8 mouse cellular contexts compared by ENCODE assay signal in genomic region chr1:156672720-156673475, GRCm38 (mm10). TPM values are rescaled to one million over a fixed set of nuclear protein-coding genes. Genes with fewer than 3 reads are reported as not detected.
DNase-seq lines count a peak whose midpoint lies in the region; ATAC-seq and TF ChIP-seq lines count a peak whose summit lies in the region.

No protein-coding gene starts in this region.

- no peak overlapping the region for H3K9ac ChIP-seq in embryonic facial prominence, embryonic 15.5 days
- peak overlapping the region; percentile 67 for H3K9ac ChIP-seq in kidney, postnatal 0 days (ENCODE audit: low read depth, low read length)
- peak overlapping the region; percentile 61; the same call in 1 of the 2 replicates for H3K9ac ChIP-seq in midbrain, embryonic 16.5 days (ENCODE audit: low read depth, low read length)

- H3K36me3 ChIP-seq in megakaryocyte, embryonic 14.5 days (replicated peaks; ENCODE audit: low read length): peaks cover 25% of the 10 kb centered on the region
- H3K36me3 ChIP-seq in embryonic facial prominence, embryonic 15.5 days: no peaks in the 10 kb centered on the region
- no peaks in the 10 kb centered on the region for H3K36me3 ChIP-seq in kidney, postnatal 0 days (ENCODE audit: insufficient read depth, low read length)
- H3K36me3 ChIP-seq in midbrain, embryonic 16.5 days (ENCODE audit: control insufficient read depth, insufficient read depth, low read length): no peaks in the 10 kb centered on the region

- 20% methylated on average over 14 of the region's 14 CpGs for WGBS in embryonic facial prominence, embryonic 15.5 days
- WGBS in kidney, postnatal 0 days: 19% methylated on average over 14 of the region's 14 CpGs
- 10% methylated on average over 14 of the region's 14 CpGs for WGBS in midbrain, embryonic 16.5 days

- H3K27ac ChIP-seq in embryonic facial prominence, embryonic 15.5 days (replicated peaks): no peak overlapping the region
- 0 out of 2 replicates have a peak overlapping the region, but pooled peaks have one; percentile 80 for H3K27ac ChIP-seq in kidney, postnatal 0 days
- no peak overlapping the region for H3K27ac ChIP-seq in midbrain, embryonic 16.5 days (ENCODE audit: low read length)

- DNase-seq in kidney, postnatal 0 days (ENCODE audit: low spot score): peak; percentile 44
- DNase-seq in adrenal gland, adult 2 months: no peak
- DNase-seq in adrenal gland, postnatal 4 days (ENCODE audit: low spot score in 2 of 2): no peak

- TF ChIP-seq CTCF in kidney, postnatal 0 days (IDR thresholded peaks at IDR 0.05; ENCODE audit: low read depth): no peak

- peak overlapping the region; percentile 97 for H3K4me3 ChIP-seq in megakaryocyte, embryonic 14.5 days (replicated peaks)
- H3K4me3 ChIP-seq in embryonic facial prominence, embryonic 15.5 days (replicated peaks): peak overlapping the region; percentile 60
- H3K4me3 ChIP-seq in kidney, postnatal 0 days (replicated peaks; ENCODE audit: low read depth, low read length): peak overlapping the region; percentile 69
- H3K4me3 ChIP-seq in midbrain, embryonic 16.5 days (ENCODE audit: low read depth, low read length): peak overlapping the region; percentile 46

- peak overlapping the region; percentile 91 for H3K4me2 ChIP-seq in embryonic facial prominence, embryonic 15.5 days (replicated peaks)
- H3K4me2 ChIP-seq in kidney, postnatal 0 days (ENCODE audit: low read length): peak overlapping the region; percentile 100
- peak overlapping the region; percentile 88 for H3K4me2 ChIP-seq in midbrain, embryonic 16.5 days (ENCODE audit: low read length)

- H3K4me1 ChIP-seq in megakaryocyte, embryonic 14.5 days: peaks cover 46% of the 10 kb centered on the region
- peaks cover 18% of the 10 kb centered on the region for H3K4me1 ChIP-seq in embryonic facial prominence, embryonic 15.5 days
- peaks cover 8% of the 10 kb centered on the region; the same call in 1 of the 2 replicates for H3K4me1 ChIP-seq in kidney, postnatal 0 days (replicated peaks; ENCODE audit: insufficient read depth, low read length)
- peaks cover 11% of the 10 kb centered on the region for H3K4me1 ChIP-seq in midbrain, embryonic 16.5 days (ENCODE audit: control insufficient read depth, insufficient read depth, low read length)

- no peaks in the 10 kb centered on the region for H3K27me3 ChIP-seq in megakaryocyte, embryonic 14.5 days (replicated peaks)
- no peaks in the 10 kb centered on the region for H3K27me3 ChIP-seq in embryonic facial prominence, embryonic 15.5 days
- no peaks in the 10 kb centered on the region for H3K27me3 ChIP-seq in kidney, postnatal 0 days (ENCODE audit: insufficient read depth, low read length)
- H3K27me3 ChIP-seq in midbrain, embryonic 16.5 days (ENCODE audit: control insufficient read depth, insufficient read depth, low read depth, low read length): no peaks in the 10 kb centered on the region

- no peaks in the 10 kb centered on the region for H3K9me3 ChIP-seq in megakaryocyte, embryonic 14.5 days
- no peaks in the 10 kb centered on the region for H3K9me3 ChIP-seq in embryonic facial prominence, embryonic 15.5 days (replicated peaks)
- H3K9me3 ChIP-seq in kidney, postnatal 0 days (replicated peaks; ENCODE audit: low read length): no peaks in the 10 kb centered on the region
- H3K9me3 ChIP-seq in midbrain, embryonic 16.5 days (replicated peaks; ENCODE audit: control insufficient read depth, low read length, poor library complexity, severe bottlenecking): no peaks in the 10 kb centered on the region

- ATAC-seq in megakaryocyte, adult 5-6 weeks (ENCODE audit: poor library complexity, severe bottlenecking): no peak
- no peak for ATAC-seq in embryonic facial prominence, embryonic 15.5 days (ENCODE audit: insufficient number of reproducible peaks, low FRiP score, low TSS enrichment, low read depth)
- no peak for ATAC-seq in kidney, postnatal 0 days (replicated peaks; ENCODE audit: low FRiP score, low read depth)
- no peak for ATAC-seq in midbrain, embryonic 16.5 days
- no peak for ATAC-seq in activated CD4-positive, CD25-positive, alpha-beta regulatory T cell, adult 4 months

RNA-seq across cellular contexts. Expression of gene Tor3a, which starts 1.3 kb away (rescaled TPM):
- polyA plus RNA-seq in megakaryocyte, embryonic 14.5 days (2012; ENCODE audit: insufficient read depth, low replicate concordance): 18.1 and 29.8 TPM in 2 replicates
- 18.4 and 25.5 TPM in 2 replicates for total RNA-seq in megakaryocyte, adult 5-6 weeks (2015)
- 27.2 and 39.1 TPM in 2 replicates for total RNA-seq in megakaryocyte, adult 5-6 weeks (2017)
- 13.7 and 15.4 TPM in 2 replicates for polyA plus RNA-seq in embryonic facial prominence, embryonic 15.5 days (2015; fragmentation: Nextera tagmentation; extraction: Ambion mirVana)
- 18.3 and 19.9 TPM in 2 replicates for polyA plus RNA-seq in kidney, postnatal 0 days (2015; fragmentation: Nextera tagmentation; extraction: Ambion mirVana)
- 2.9 and 3.1 TPM in 2 replicates for polyA plus RNA-seq in midbrain, embryonic 16.5 days (2015; fragmentation: Nextera tagmentation; extraction: Ambion mirVana)
- 10 to 100 TPM; 15.1 to 24.6 TPM for total RNA-seq in adrenal gland, adult 2 months (2021)
- polyA plus RNA-seq in adrenal gland, adult 2 months (2012; rRNA removed): 21.5 and 48.9 TPM in 2 replicates
- 10 to 100 TPM; 15.7 to 17.1 TPM for total RNA-seq in adrenal gland, postnatal 4 days (2021)
- 10 to 100 TPM; 21.6 to 22.8 TPM for polyA plus RNA-seq in activated CD4-positive, CD25-positive, alpha-beta regulatory T cell, adult 4 months (2017; shearing (Covaris generic))

RNA-seq across cellular contexts. Expression of gene Fam20b, which starts 46.0 kb away (rescaled TPM):
- 1.3 and 6.0 TPM in 2 replicates for polyA plus RNA-seq in megakaryocyte, embryonic 14.5 days (2012; ENCODE audit: insufficient read depth, low replicate concordance)
- total RNA-seq in megakaryocyte, adult 5-6 weeks (2015): 14.7 and 15.7 TPM in 2 replicates
- 37.9 and 41.6 TPM in 2 replicates for total RNA-seq in megakaryocyte, adult 5-6 weeks (2017)
- polyA plus RNA-seq in embryonic facial prominence, embryonic 15.5 days (2015; fragmentation: Nextera tagmentation; extraction: Ambion mirVana): 26.9 and 28.0 TPM in 2 replicates
- polyA plus RNA-seq in kidney, postnatal 0 days (2015; fragmentation: Nextera tagmentation; extraction: Ambion mirVana): 30.5 and 32.3 TPM in 2 replicates
- 34.4 and 34.5 TPM in 2 replicates for polyA plus RNA-seq in midbrain, embryonic 16.5 days (2015; fragmentation: Nextera tagmentation; extraction: Ambion mirVana)
- total RNA-seq in adrenal gland, adult 2 months (2021): 10 to 100 TPM; 55.3 to 56.0 TPM
- polyA plus RNA-seq in adrenal gland, adult 2 months (2012; rRNA removed): 6.7 and 9.8 TPM in 2 replicates
- total RNA-seq in adrenal gland, postnatal 4 days (2021): 10 to 100 TPM; 51.7 to 62.4 TPM
- polyA plus RNA-seq in activated CD4-positive, CD25-positive, alpha-beta regulatory T cell, adult 4 months (2017; shearing (Covaris generic)): 10 to 100 TPM; 11.2 to 12.4 TPM

Comparison
In these comparisons a context has a peak if more than half of its experiments do, and no peak if none do; other contexts are left out.
1. H3K4me3 ChIP-seq: peak in every context shown above with its lines; median percentile 97 in megakaryocyte, embryonic 14.5 days; 69 in kidney, postnatal 0 days; 60 in embryonic facial prominence, embryonic 15.5 days; 46 in midbrain, embryonic 16.5 days.